Comparison of ENCODE assay signal across 14 mouse cellular contexts in genomic region chr1:180926286-180926685, GRCm38 (mm10). TPM values are rescaled to one million over a fixed set of nuclear protein-coding genes. Genes with fewer than 3 reads are reported as not detected.
"Had no signal": no experiment of that assay in that cellular context is flagged by ENCODE, and none has a peak within 500 bp of the region (broad histone marks: within the 10 kb centered on the region; RNA-seq: fewer than 3 reads in every experiment).

No protein-coding gene starts in this region.

- ATAC-seq: intestine, embryonic 16.5 days; liver, postnatal 0 days; midbrain, embryonic 16.5 days had no signal

- DNase-seq: kidney, adult 9 months; kidney, postnatal 36 days; liver; liver, embryonic 13.5 days; liver, postnatal 0 days; lung, postnatal 14 days; thymus, postnatal 36 days had no signal

RNA-seq across cellular contexts. Expression of gene Lefty1, which starts 8.5 kb away (rescaled TPM):
- polyA plus RNA-seq: midbrain, embryonic 16.5 days; neural tube, embryonic 14.5 days had no signal

RNA-seq across cellular contexts. Expression of gene Lefty2, which starts 33.4 kb away (rescaled TPM):
- polyA plus RNA-seq: intestine, embryonic 16.5 days; limb, embryonic 12.5 days; liver, embryonic 13.5 days; liver, postnatal 0 days; macrophage; midbrain, embryonic 11.5 days; stomach, embryonic 14.5 days had no signal
